Mouse (Mus musculus): ENCODE data around the gene Sorl1.

DNA sequence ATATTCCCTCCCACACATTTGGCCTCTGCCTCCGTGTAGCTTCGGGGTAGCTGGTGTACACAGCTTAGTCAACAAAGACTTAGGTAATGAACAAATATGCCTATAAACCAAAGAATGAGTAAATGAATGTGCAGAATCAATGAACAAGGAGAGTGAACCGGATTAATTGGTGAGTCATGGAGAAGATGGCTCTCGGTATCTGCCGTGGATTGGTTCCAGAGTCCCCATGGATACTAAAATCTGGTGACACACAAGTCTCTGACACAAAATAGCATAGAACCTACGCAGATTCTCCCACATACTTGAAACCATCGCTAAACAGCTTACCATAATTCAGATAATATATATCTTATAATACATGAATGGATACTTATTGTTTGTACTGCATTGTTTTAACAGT lies 22.8 kb downstream of the Sorl1 start:
- TF ChIP-seq GATA1 (IDR thresholded peaks at IDR 0.05; ENCODE audit: low read length) (no peak), TAL1 (IDR thresholded peaks at IDR 0.05; ENCODE audit: low read length) (no peak)
